Mouse (Mus musculus) frontal cortex, adult 2 months (tissue): ENCODE data around the gene Slc35b2. TPM values are rescaled to one million over a fixed set of nuclear protein-coding genes. Genes with fewer than 3 reads are reported as not detected.

Source experiments
- DNase-seq, 2 experiments: peaks; one replicate each; pipeline ENCODE4 v3.0.0; 2022; ENCODE audit warnings: low spot score in 1 of 2; ENCODE audit errors: extremely low spot score in 1 of 2
- polyA plus RNA-seq: library from polyadenylated mRNA; depleted of rRNA; stranded (reverse); fragments of >200 nt; gene quantifications from 2 replicates; pipeline ENCODE4 v1.2.3, GENCODE M21; 2012

Gene Slc35b2
- polyA plus RNA-seq, 1 experiment, result 59.5 TPM

DNA sequence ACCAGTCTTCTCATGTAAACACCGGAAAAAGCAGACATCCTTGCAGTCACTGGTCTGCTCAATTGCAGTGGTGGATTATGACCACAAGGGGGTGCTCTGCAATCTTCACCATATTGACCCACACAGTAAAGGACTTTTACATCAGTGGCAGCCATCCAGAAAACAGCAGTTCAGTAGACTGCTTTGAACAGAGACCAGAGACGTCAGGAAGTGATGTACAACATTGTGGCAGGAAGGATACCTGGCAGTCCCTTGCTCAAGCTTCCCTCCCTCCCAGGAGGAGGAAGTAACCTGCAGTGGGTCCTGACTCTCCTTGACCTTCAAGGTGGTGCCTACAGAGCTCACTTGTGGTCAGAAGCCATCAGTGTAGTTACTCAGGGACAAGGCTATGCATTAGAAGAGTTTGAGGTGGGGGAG, 17.9 kb downstream of the Slc35b2 start:
- peak in 1 of 2 experiments; percentile 83 for DNase-seq

DNA sequence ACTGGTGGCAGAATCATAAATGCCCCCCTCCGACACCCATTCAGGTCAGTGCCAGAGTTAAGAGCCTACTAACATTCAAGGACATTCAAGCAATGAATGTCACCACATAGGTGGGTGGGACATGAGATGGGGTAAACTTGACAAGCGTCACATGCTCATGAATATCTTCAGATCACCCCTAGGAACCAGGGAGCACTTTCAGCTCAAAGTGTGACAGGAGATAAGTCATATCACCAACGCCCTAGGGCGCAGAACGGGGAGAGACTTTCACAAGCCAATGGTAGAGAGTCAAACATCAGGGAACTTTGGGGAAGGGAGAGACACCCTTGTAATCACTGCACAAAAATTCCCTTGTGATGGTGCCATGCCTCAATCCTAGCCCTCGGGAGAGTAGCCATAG, 18.5 kb downstream of the Slc35b2 start:
- no peak for DNase-seq

DNA sequence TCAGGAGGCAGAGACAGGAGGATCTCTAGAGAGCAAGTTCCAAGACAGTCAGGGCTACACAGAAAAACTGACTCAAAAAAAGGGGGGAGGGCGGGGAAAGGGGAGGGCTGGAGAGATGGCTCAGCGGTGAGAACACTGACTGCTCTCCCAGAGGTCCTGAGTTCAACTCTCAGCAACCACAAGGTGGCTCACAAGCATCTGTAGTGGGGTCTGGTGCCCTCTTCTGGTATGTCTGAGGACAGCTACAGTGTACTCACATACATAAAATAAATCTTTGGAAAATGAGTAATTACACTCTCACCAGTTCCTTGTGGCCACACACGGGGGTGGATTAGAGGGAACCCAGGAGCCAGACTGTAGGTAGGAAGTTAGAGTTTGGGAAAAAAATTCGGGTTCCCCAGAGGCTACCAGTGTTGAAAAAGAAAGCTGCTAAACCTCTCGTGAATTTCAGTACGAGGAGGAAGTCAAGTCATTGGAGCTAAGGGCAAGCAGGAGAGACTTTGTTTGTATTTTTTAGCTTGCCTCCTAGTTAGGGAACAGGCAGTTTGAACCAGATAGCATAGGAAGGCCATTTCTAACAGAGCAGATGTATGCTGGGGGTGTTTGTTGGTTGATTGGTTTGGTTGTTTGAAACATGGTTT, 19.2 kb downstream of the Slc35b2 start:
- DNase-seq, result peak in 1 of 2 experiments; percentile 53

- peak in 1 of 2 experiments; percentile 63 for DNase-seq
These were observed 20.6 kb downstream of the Slc35b2 start for GRCm38 (mm10) chr17:45584096-45584896.

- DNase-seq, result peak in 1 of 2 experiments; percentile 85
These were observed 21.4 kb downstream of the Slc35b2 start for GRCm38 (mm10) chr17:45584939-45585678.

DNA sequence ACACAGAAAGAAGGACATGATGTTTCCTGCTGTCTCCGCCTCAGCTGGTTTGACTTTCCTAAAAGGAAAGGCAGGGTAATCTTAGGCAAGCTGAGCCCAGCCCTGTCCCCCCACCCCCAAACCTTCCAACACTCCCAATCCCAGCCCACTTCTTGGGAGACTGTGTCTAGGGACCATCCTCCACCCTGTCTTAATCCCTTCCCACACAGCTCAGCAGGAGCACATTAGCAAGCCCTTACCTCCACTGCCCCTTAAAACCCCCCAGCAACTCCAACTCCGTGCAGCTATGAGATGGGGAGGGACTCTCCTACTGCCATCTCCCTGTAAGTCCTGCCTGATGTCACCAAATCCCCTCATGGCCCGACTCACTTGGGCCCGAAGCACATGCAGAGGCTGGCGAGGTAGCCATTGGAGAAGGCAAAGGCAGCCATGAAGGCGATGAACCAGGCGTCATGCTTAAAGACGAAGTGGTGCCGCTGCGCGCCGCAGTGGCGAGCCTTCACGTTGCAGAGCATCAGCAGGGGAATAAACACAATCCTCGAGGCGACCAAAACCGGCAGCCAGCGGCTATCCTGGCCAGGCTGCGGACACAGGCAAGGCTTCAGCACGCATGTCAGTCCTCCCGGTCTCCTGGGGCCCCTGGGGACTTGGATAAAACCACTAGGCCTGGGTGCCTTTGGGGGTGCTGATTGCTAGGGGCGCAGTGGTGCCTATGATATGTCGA, 22.2 kb downstream of the Slc35b2 start:
- DNase-seq, result no peak

- no peak for DNase-seq
These were observed 22.8 kb downstream of the Slc35b2 start for GRCm38 (mm10) chr17:45586449-45586837.

GRCm38 (mm10) chr17:45588370-45588769, 24.7 kb downstream of the Slc35b2 start:
- no peak for DNase-seq

GRCm38 (mm10) chr17:45589236-45589635, 25.6 kb downstream of the Slc35b2 start:
- DNase-seq, result no peak

DNA sequence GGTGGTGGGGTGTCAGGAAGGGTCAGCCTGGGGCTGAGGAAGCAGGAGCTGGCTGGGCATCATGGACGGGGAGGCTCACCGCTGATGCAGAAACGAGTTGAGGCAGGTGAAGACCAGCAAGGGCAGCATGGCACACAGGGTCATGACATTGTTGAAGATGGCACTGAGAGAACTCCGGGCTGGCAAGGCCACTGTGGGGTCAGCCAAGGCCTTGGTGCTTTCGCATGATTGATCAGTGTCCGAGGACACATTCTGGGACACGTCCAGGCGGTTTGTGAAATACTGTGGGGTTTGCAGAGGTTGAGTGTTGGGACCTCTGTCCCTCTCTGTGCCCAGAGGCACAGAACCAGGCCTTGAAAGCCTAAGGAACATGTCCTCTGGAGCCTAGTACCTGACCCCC, 26.2 kb downstream of the Slc35b2 start:
- DNase-seq, result no peak

- no peak for DNase-seq
These were observed 26.7 kb downstream of the Slc35b2 start for GRCm38 (mm10) chr17:45590410-45590809.

DNA sequence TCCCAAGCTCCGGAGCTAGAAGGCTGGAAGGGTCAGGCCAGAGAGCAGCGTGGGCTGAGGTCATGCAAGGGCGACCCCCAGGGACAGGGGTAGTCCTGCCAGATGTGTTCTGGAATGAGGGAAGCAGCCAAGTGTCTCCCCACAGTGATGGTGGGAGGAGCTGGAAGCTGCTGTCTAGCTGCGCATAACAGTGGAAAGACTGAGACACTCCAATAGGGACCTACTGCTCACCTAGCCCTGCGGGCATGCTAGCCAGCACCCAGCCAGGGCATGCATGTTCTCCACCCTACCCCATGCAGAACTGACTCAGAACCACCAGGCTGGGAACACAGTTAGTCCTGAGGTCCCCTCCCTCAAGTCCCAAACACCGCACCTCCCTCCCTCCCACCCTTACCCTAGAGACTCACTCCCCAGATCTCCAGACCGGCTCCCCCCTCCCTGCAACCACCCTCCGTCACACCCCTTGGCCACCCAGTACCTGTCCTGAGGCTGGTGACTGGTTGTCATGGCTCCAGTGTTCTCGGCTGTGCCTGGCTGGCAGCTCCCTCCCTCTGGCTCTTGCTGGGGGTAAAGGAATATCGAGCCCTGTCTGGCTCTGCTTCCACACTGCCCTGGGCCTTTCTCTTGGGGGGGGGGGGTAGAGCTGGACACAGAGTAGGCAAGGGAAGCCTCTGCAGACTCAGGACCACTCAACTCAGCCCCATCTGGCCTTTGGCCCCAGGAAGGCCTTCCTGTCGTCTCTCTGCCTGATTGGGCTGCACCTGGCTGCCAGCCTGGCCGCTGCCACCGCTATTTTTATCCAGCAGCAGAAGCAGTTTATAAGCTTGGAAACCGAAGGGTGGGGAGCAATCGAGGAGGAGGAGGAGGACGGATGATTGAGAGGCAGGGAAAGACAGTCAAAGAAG, 28.3 kb downstream of the Slc35b2 start:
- DNase-seq, result no peak

GRCm38 (mm10) chr17:45592606-45593431, 29.1 kb downstream of the Slc35b2 start:
- DNase-seq, result no peak

DNA sequence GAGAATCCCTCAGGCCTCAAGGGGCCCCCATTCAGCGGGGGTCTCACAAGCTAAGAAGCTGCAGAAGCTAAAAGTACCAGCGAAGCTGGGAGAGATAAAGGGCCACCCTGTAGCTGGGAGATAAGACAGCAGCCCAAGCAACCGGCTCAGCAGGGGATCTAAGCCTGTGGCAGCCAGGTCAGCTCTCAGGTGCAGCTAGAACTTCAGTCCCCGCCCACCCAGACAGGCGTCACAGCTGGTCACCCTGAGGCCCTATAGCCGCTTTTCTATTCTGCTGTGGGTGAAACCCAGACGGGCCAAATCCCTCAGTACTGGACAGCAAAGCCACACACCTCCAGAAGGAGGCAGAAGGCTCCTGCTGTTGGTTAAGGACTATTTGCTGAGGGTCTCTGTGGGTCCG, 29.8 kb downstream of the Slc35b2 start:
- DNase-seq, result no peak

DNA sequence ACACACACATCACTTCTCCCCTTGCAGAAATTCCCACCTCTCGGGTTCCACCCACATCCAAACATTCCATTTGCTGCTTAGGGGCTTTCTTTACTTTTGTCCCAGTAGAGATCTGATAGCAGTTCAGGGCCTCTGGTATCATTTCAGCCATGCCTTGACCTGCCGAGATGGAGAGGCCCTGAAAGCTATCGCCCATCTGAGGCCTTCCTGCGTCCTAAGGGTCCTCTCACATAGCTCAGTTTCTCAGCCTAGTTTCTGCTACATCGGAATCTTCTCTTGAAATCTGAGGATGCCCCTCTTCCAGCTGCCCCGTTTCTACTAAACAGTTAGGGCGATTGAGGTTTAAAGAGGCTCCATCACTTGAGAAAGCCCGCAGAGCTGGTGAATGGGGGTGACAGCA, 30.5 kb downstream of the Slc35b2 start:
- DNase-seq, result no peak

- no peak for DNase-seq
These were observed 31.4 kb downstream of the Slc35b2 start for GRCm38 (mm10) chr17:45594881-45595735.

DNA sequence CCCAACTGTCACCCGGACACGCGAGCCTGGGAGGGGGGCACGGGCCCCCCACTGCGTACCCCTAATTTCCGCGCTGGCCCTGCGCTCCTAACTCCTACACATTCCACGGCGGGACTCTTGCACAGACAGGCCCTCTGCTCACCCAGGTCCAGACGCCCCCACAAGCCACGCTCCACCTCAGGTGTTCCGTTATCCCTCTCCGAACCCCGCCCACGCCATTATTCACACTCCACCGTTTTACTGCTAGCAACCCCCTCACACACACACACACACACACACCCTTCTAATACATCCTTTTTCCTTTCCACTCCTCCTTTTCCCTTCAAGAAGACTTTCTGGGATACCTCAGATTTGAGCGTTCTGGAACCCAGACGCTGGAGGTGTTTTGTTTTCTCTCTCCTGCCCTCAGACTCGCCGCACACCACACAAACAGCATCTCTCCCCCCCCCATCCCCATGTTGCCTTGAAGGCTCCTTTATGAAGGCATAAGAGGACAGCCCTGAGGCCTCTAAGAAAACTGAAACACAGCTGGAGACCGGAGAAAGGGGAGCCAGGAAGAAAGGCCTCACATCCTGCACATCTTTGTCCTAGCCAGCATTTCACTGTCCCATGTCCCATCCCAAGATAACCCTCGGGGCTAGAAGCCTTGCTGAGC, 32.2 kb downstream of the Slc35b2 start:
- peak in 1 of 2 experiments; percentile 59 for DNase-seq
